Mouse (Mus musculus) adrenal gland, postnatal 36 days (tissue): ENCODE results near the gene Zfp422. TPM values are rescaled to one million over a fixed set of nuclear protein-coding genes. Genes with fewer than 3 reads are reported as not detected.
"Not testable (repeated sequence)": the region's sequence is repeated elsewhere in the genome, so short reads cannot be mapped to it uniquely, and the experiment has no call there.

Source experiments
- DNase-seq, 2 experiments: peaks; one replicate each; pipeline ENCODE4 v3.0.0; 2021; ENCODE audit warnings: mixed read lengths in 1 of 2
- total RNA-seq, 2 experiments: library from RNA; stranded (reverse); gene quantifications; 2 replicates each; pipeline ENCODE4 v1.2.3; 2021

Zfp422 gene
- total RNA-seq, 2 experiments from 2014 or later = 19.7 to 23.0 TPM

- peak; percentile 42 to 73 for DNase-seq
Measured at GRCm38 (mm10) chr6:116650406-116650805, 21.6 kb upstream of the Zfp422 start, which contains the start of gene Depp1. Gene Depp1, plus strand, starts transcription at chr6:116650609.

- DNase-seq = no peak
Measured at GRCm38 (mm10) chr6:116649811-116650210, 21.0 kb upstream of the Zfp422 start.

- peak; percentile 46 to 52 for DNase-seq
Measured at GRCm38 (mm10) chr6:116647763-116648162, 19.0 kb upstream of the Zfp422 start.

- no peak for DNase-seq
Measured at GRCm38 (mm10) chr6:116644335-116644734, 15.5 kb upstream of the Zfp422 start.

GRCm38 (mm10) chr6:116643881-116644280, 15.1 kb upstream of the Zfp422 start:
- DNase-seq = no peak

GRCm38 (mm10) chr6:116642942-116643341, 14.1 kb upstream of the Zfp422 start:
- no peak for DNase-seq

GRCm38 (mm10) chr6:116639663-116640062, 10.9 kb upstream of the Zfp422 start:
- no peak for DNase-seq

GRCm38 (mm10) chr6:116638871-116639270, 10.1 kb upstream of the Zfp422 start:
- no peak for DNase-seq

- peak; percentile 20 to 32 for DNase-seq
Measured at GRCm38 (mm10) chr6:116637496-116637895, 8.7 kb upstream of the Zfp422 start.

- DNase-seq = no peak
Measured at GRCm38 (mm10) chr6:116636581-116637235, 7.9 kb upstream of the Zfp422 start.

- peak; percentile 49 to 65 for DNase-seq
Measured at GRCm38 (mm10) chr6:116635251-116636180, 6.7 kb upstream of the Zfp422 start.

GRCm38 (mm10) chr6:116633741-116634695, 5.2 kb upstream of the Zfp422 start:
- no peak for DNase-seq

GRCm38 (mm10) chr6:116632129-116632528, 3.3 kb upstream of the Zfp422 start:
- DNase-seq = peak; percentile 83 to 90

- no peak for DNase-seq
Measured at GRCm38 (mm10) chr6:116629766-116630165, 967 bp upstream of the Zfp422 start.

GRCm38 (mm10) chr6:116628095-116628494, 704 bp downstream of the Zfp422 start:
- DNase-seq = no peak

GRCm38 (mm10) chr6:116626417-116626816, 2.4 kb downstream of the Zfp422 start:
- DNase-seq = not testable (repeated sequence)

- no peak for DNase-seq
Measured at GRCm38 (mm10) chr6:116621318-116622023, 7.3 kb downstream of the Zfp422 start.

- no peak for DNase-seq
Measured at GRCm38 (mm10) chr6:116618073-116618472, 10.7 kb downstream of the Zfp422 start.

- DNase-seq = no peak
Measured at GRCm38 (mm10) chr6:116615719-116616118, 13.1 kb downstream of the Zfp422 start.

GRCm38 (mm10) chr6:116607230-116607629, 21.6 kb downstream of the Zfp422 start:
- no peak for DNase-seq

- DNase-seq = not testable (repeated sequence)
Measured at GRCm38 (mm10) chr6:116600969-116601368, 27.8 kb downstream of the Zfp422 start.
